Mouse (Mus musculus) gastrocnemius, adult 8-10 months (tissue): ENCODE data around the gene Plppr5. TPM values are rescaled to one million over a fixed set of nuclear protein-coding genes. Genes with fewer than 3 reads are reported as not detected.

ENCODE experiments used
- DNase-seq, 2 experiments: peaks; one replicate each; pipeline ENCODE4 v3.0.0; 2022; ENCODE audit warnings: low spot score in 2 of 2
- total RNA-seq, 4 experiments: library from RNA; stranded (reverse); gene quantifications; 2 replicates each; pipeline ENCODE4 v1.2.4; 2022

The Plppr5 gene
- total RNA-seq, result not detected

GRCm38 (mm10) chr3:117574529-117575252 is at the start of gene Plppr5:
TSS of gene Plppr5 (plus strand) at chr3:117574836.
- DNase-seq, result no peak

- DNase-seq, result no peak
Observed at GRCm38 (mm10) chr3:117549899-117550298, 24.7 kb upstream of the Plppr5 start.

GRCm38 (mm10) chr3:117550526-117550925 is 24.1 kb upstream of the Plppr5 start:
- DNase-seq, result no peak

GRCm38 (mm10) chr3:117556972-117557371 is 17.7 kb upstream of the Plppr5 start:
- no peak for DNase-seq

GRCm38 (mm10) chr3:117575253-117575927 is 754 bp downstream of the Plppr5 start:
- no peak for DNase-seq

GRCm38 (mm10) chr3:117575928-117576254 is 1.3 kb downstream of the Plppr5 start:
- no peak for DNase-seq

GRCm38 (mm10) chr3:117577349-117577748 is 2.7 kb downstream of the Plppr5 start:
- DNase-seq, result no peak

GRCm38 (mm10) chr3:117582628-117583027 is 8.0 kb downstream of the Plppr5 start:
- DNase-seq, result no peak

- no peak for DNase-seq
Observed at GRCm38 (mm10) chr3:117602404-117602803, 27.8 kb downstream of the Plppr5 start.

DNA sequence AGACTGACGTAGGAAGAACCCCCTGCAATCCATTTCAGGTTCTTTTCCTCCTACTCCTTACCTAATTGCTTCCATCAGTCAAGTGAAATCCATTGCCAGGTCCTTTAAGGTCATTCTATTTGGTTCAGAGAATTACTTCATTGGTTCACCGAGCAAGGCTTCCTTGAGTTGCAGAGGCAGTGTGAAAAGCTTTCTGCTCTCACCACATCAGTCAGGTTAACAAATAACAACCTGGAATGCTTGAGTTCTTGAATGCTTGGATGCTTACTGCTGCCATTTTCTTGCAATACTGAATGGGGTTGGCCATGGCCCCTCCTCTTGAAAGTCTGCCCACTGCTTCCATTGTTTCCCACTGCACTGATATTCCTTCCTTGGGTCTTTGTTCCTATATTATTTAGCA is 28.8 kb downstream of the Plppr5 start:
- no peak for DNase-seq

DNA sequence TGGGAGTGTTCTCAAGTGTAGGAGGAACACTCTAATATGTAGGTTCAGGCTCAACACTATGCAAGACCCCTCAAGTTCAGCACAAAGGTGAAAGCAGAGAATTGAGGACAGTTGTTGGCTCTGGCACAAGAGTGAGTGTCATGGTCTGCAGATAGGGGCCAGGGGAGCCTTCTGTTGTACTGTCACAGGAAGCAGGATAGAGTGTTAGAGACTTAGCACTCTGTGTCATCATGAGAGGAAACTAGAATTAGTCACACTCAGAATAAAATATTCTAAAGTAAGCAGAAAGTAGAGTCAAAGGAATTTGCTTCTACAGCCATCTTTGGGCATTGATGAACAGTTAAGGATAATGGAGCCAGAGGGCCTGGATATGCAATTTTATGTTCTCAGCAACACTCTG is 31.7 kb downstream of the Plppr5 start:
- DNase-seq, result no peak

GRCm38 (mm10) chr3:117611453-117611852 is 36.8 kb downstream of the Plppr5 start:
- no peak for DNase-seq

GRCm38 (mm10) chr3:117614856-117615255 is 40.2 kb downstream of the Plppr5 start:
- DNase-seq, result no peak

GRCm38 (mm10) chr3:117625257-117626001 is 50.8 kb downstream of the Plppr5 start:
- DNase-seq, result no peak

DNA sequence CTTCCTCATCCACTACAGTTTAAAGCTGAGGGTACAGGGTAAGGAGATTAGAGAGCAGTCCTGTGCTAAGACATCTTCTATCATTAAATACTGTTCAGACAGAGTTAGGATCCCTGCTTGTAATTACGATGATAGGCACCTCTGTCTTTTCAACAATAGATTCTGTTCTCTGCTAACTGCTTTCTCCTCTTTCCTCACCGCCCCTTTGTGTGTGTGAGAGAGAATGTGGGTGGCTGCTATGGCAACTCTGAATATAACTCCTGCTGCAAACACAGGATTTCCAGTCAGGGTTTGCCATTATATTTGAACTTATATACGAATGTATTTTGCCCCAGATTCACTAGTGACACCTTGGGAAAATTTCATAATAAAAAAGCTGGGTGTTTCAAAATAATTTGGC is 54.2 kb downstream of the Plppr5 start:
- no peak for DNase-seq

- no peak for DNase-seq
Observed at GRCm38 (mm10) chr3:117630332-117630731, 55.7 kb downstream of the Plppr5 start.

GRCm38 (mm10) chr3:117648612-117649011 is 74.0 kb downstream of the Plppr5 start:
- no peak for DNase-seq

- DNase-seq, result no peak
Observed at GRCm38 (mm10) chr3:117664316-117664715, 89.7 kb downstream of the Plppr5 start.

- DNase-seq, result no peak
Observed at GRCm38 (mm10) chr3:117679189-117679588, 104.6 kb downstream of the Plppr5 start.

- DNase-seq, result no peak
Observed at GRCm38 (mm10) chr3:117684640-117685039, 110.0 kb downstream of the Plppr5 start.

- DNase-seq, result no peak
Observed at GRCm38 (mm10) chr3:117686036-117686435, 111.4 kb downstream of the Plppr5 start.

DNA sequence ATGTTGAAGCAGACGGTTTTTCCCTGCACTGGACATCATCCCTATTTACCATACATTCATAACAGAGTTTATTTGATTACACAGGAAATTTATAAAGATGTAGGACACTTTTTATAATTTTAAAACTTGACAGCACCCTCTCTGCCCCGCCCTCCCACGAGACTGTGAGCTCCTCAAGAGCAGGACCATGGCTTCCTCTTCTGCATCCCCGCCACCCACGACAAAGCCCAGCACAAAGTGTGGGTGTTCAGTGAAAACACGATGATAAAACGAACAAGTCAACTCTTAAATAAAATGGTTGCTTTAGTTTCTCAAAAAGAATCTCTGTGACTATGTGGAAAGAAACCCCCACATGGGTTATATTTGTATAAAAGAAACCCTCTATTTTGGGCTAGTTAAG is 112.0 kb downstream of the Plppr5 start:
- no peak for DNase-seq
